Mouse (Mus musculus): ENCODE results near the gene Lpcat1.

Lpcat1 gene

GRCm38 (mm10) chr13:73535287-73535686 is 68.3 kb downstream of the Lpcat1 start:
- DNase-seq (ENCODE audit: low read depth, low spot score): no peak

GRCm38 (mm10) chr13:73536403-73536821 is 69.4 kb downstream of the Lpcat1 start, which contains the start of gene Slc6a3:
TSS of gene Slc6a3 (plus strand) at chr13:73536747.
- DNase-seq (ENCODE audit: low read depth, low spot score): peak; percentile 19

DNA sequence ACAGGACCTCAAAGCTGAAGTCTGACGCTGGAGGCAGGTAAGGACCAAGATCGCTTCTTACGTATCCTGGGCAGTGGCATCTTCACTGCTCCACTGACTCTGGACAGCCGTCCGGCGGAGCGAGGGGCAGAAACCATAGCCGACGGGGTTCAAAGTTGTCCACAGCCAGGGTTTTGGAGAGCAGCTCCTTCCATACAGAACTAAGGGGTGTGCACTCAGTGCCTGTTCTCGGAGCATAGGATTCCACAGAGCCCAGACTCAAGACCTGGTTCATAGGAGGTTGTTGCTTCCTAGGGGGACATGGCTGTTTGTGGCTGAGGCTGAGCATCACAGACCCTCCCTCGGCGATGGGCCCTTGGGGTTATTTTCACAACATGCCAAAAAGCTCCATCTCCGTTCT is 69.8 kb downstream of the Lpcat1 start:
- DNase-seq (ENCODE audit: low read depth, low spot score): no peak

GRCm38 (mm10) chr13:73564201-73564600 is 97.2 kb downstream of the Lpcat1 start:
- DNase-seq (ENCODE audit: low read depth, low spot score): no peak
